Mouse (Mus musculus) ovary, adult 18-20 months (tissue): ENCODE results near the gene Pde4a.
A peak's percentile ranks its signal among the peaks of the same experiment; 100 is the strongest.

Experiments
- DNase-seq: peaks from one replicate; pipeline ENCODE4 v3.0.0; 2022; ENCODE audit warnings: low spot score, mixed read lengths

Gene Pde4a

GRCm38 (mm10) chr9:21149077-21149653, 16.3 kb upstream of the Pde4a start:
- DNase-seq: no peak

DNA sequence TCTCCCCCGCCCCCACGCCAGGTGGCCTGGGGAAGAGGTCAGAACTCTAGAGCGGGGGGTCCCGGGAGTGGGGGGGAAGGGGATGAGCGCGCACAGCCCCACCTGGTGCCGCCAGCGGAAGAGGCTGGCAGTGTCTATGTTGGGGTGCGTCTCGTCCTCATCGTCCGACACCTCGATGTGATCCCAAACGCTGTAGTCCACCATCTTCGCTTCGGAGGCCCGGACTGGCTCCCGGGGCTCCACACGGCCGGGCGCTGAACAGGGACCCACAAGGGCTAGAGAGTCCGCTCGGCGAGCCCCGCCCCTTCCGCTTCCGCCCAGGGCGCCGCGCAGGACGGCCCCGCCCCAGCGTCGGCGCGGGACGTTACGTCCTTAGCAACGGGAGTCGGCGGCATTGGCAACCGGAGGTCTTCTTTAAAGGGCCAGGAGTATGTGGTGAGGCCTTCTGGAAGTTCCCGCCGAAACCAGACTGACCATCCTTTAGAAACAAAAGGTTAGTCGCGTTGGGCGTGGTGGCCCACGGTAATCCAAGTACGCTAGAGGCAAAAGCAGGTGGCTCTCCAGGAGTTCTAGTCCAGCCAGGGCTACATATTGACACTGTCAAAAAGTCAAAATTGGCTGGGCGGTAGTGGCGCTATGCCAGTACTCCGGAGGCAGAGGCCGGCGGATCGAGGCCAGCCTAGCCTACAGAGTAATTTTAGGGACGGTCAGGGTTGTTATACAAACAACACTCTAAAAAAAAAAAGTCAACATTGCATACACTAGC, 15.7 kb upstream of the Pde4a start, which contains the start of gene Cdc37:
TSS of gene Cdc37 (minus strand) at position 329 of the 766 bp plus-strand sequence.
- peak; percentile 87 for DNase-seq

DNA sequence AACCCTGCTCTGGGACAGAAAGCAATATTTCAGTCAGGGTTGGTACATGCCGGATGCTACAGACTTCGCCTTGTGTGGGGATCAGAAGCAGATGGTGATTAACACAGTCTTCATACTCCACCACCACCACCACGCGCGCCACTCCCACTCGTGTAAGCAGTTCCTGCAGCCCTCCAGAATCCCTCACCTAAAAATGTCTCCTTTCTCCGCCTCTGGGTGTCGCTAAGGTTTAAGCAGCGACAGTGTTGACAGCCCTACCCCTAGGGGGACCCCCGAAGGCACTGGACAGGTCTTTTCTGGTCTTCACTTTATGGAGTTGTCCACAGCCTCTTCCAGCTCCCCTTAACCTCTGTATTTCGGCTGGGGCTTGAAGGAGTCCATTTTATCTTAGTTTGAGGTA, 12.8 kb upstream of the Pde4a start:
- no peak for DNase-seq

- DNase-seq: no peak
Measured at GRCm38 (mm10) chr9:21153331-21153730, 12.2 kb upstream of the Pde4a start.

- DNase-seq: no peak
Measured at GRCm38 (mm10) chr9:21153833-21154232, 11.7 kb upstream of the Pde4a start.

GRCm38 (mm10) chr9:21154787-21155186, 10.7 kb upstream of the Pde4a start:
- no peak for DNase-seq

- peak; percentile 56 for DNase-seq
Measured at GRCm38 (mm10) chr9:21161209-21161909, 4.2 kb upstream of the Pde4a start.

DNA sequence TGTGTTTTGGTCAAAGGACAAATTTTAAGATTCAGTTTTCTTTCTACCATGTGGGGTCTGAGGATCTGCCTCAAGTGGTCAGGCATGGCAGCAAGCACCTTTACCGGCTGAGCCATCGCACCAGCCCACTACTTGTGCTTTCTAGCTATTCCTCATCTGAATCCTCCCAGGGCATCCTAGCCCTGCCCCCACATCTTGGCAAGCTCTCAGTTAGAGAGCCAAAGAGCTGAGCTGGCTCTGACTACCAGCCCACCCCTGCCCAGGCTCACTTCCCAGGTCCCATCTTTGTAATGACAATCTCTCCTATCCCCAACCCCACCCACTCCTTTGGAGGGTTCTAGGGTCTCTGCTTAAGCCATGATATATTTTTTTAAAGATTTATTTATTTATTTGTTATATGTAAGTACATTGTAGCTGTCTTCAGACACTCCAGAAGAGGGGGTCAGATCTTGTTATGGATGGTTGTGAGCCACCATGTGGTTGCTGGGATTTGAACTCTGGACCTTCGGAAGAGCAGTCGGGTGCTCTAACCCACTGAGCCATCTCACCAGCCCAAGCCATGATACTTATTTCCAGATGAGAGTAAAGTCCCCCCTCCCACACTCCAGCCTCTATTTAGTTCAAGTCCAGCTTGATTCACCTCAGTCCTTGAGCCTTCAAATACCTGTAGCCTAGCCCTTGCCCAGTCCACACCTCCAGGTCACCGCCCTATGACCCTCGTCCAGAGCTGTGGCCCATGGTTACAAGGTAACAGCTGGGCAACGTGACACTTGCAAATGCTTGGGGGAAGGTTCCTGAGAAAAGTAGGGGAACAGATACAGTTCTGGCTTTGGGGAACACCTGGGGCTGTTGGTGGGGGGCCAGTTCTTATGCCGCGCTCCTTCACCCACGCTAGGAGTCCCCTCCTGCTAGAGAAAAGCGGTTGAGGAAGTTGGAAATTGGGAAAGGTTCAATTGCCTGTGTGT, 2.1 kb upstream of the Pde4a start:
- no peak for DNase-seq

- no peak for DNase-seq
Measured at GRCm38 (mm10) chr9:21164072-21164471, 1.4 kb upstream of the Pde4a start.

GRCm38 (mm10) chr9:21165952-21166451, 488 bp downstream of the Pde4a start:
- DNase-seq: no peak

- no peak for DNase-seq
Measured at GRCm38 (mm10) chr9:21166516-21166915, 1.0 kb downstream of the Pde4a start.

DNA sequence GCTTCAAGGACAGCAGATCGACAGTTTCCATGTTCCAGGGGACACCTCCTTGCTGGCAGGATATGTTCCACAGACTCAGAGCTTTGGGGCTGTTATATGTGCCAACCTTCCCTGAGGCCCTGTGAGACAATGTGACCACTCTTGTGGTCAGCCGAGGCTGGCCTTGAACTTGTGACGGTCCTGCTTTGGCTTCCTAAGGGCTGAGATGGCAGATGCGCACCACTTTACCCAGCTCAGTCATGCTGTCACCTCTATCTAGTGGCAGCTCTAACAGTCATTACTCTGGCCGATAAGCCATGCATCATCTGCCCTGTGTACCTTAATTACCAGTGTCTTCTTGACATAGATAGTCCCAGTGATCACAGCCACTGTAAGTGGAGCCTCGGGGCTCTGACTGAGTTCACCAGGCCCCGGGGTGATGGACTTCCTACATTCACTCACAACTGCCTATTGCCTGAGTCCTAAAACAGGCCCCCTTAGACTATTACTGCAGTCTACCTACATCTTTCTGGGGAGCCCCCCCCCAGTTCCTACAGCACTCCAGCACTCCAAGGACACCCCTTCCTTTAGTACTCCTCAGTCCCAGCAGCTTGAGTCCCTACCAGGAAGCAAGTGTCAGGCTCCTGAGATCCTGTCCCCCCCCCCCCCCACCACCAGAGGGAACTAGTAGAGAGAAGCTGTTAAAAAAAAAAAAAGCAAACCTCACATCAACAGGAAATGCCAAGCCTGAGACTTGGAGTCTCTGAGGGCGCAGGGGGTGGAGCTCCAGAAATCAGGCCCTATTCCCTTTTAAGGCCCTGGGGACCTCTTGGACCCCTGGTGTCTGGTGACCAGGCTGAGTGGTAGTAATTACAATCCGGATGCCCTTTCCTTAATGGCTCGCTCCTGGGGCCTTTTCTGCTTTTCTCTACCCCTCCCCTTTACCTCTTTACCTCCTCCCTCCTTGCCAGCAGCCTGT, 1.9 kb downstream of the Pde4a start:
- DNase-seq: no peak

- no peak for DNase-seq
Measured at GRCm38 (mm10) chr9:21168161-21169123, 2.9 kb downstream of the Pde4a start.

DNA sequence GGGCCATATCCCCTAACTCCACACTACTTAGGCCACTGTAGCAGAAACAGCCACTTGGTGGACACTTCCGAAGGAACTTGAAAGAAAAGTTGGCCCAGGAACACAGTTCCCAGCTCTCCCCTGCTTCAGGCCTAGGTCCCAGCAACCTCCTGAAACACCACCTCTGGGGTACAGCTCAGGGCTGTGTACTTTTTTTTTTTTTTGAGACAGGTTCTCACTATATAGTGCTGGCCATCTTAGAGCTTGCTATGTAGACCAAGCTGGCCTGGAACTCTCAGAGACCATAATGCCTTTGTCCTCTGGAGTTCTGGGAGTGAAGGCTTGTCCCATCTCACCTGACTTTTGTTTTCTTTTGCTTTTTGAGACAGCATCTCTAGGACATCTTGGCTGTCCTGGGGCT, 3.6 kb downstream of the Pde4a start:
- DNase-seq: no peak

- no peak for DNase-seq
Measured at GRCm38 (mm10) chr9:21172364-21172763, 6.8 kb downstream of the Pde4a start.

DNA sequence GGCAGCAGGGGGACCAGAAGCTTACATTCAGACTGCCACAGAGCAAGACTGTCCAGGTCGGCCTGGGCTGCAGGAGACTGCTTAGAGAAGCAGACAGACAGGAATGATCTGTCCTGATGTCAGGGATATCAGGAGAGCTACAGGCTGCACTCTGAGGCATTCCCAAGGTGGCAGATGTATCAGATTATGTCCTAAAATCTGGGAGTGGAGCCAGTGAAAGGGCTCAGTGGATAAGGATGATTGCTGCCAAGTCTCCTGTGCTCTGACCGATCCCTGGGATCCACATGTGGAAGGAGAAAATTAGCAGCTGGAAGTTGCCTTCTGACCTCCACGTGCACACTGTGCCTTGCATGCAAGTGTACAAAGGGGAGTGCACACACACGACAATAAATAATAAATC, 14.9 kb downstream of the Pde4a start:
- DNase-seq: no peak

DNA sequence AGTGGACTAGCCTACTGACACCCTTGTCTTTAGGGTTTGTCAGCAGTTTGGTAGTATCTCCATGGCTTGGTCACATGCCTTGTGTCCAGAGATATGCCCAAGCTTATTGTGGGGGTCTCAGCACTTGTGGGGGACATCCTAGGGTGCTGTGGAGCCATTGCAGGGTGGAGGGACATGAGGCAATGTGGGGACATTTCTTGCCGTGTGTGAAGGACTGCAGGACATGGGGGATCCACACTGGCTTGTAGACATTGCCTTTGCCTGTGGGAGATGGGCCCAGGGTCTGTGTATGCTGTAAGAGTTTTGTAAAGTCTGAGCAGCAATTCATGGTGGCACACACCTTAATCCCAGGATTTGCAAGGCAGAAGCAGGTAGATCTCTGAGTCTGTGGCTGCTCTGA, 15.3 kb downstream of the Pde4a start:
- no peak for DNase-seq

DNA sequence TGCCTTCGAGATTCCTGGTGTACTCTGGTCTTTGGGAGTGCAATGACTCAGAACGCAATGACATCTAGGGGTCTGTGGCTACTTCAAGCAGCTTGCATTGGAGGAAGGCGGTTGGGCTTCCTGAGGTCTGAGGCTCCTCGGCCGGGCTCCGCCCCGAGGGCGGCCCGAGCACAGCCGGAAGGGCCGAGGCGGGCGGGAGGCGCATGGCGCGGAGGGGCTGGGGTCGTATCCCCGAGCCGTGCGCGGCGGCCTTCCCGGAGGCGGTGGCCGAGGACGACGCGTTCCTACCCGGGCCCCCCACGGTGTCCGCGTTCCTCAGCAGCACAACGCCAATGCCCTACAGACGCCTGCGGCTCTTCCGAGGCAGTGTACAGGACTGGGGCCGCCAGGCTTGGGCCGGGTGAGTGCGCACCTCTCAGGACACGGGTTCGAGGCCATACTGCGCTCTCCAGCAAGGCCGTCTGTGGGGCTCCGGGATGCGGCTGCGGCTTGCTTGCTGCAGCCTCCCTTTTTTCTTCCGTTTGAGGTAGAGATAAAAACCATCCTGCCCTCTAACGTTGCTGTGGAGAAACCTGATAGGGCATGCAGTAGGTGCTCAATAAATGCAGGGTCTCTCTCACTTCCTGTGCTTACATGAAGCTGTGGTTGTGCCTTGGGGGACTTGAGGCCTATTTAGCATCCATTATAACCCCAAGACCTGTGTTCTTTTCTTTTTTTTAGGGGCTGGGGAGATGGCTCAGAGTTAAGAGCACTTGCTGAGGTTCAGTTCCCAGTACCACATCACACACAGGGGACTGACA, 16.1 kb downstream of the Pde4a start:
- DNase-seq: no peak

- no peak for DNase-seq
Measured at GRCm38 (mm10) chr9:21183421-21183820, 17.9 kb downstream of the Pde4a start.
